Mouse (Mus musculus): ENCODE data around the gene Dzip3.

Dzip3 gene

GRCm38 (mm10) chr16:48993559-48994342 is at the start of gene Dzip3, which contains the start of gene Cip2a:
TSS of gene Dzip3 (minus strand) at chr16:48994165.
TSS of gene Cip2a (plus strand) at chr16:48994185.
- DNase-seq: peak; percentile 95

- DNase-seq: peak; percentile 4
Observed at GRCm38 (mm10) chr16:49040554-49041221, 46.7 kb upstream of the Dzip3 start.

- DNase-seq: no peak
Observed at GRCm38 (mm10) chr16:49037771-49038170, 43.8 kb upstream of the Dzip3 start.

- DNase-seq: no peak
Observed at GRCm38 (mm10) chr16:49035852-49036251, 41.9 kb upstream of the Dzip3 start.

- DNase-seq: peak; percentile 8
Observed at GRCm38 (mm10) chr16:49016620-49017332, 22.8 kb upstream of the Dzip3 start.

GRCm38 (mm10) chr16:49004151-49004550 is 10.2 kb upstream of the Dzip3 start:
- DNase-seq: no peak

- DNase-seq: no peak
Observed at GRCm38 (mm10) chr16:48994343-48994693, 353 bp upstream of the Dzip3 start.

- no peak for DNase-seq
Observed at GRCm38 (mm10) chr16:48993231-48993558, 770 bp downstream of the Dzip3 start.

- no peak for DNase-seq
Observed at GRCm38 (mm10) chr16:48992437-48993230, 1.3 kb downstream of the Dzip3 start.

- no peak for DNase-seq
Observed at GRCm38 (mm10) chr16:48989700-48990099, 4.3 kb downstream of the Dzip3 start.

- DNase-seq: no peak
Observed at GRCm38 (mm10) chr16:48985034-48985627, 8.8 kb downstream of the Dzip3 start.

- DNase-seq: no peak
Observed at GRCm38 (mm10) chr16:48979965-48980364, 14.0 kb downstream of the Dzip3 start.

- DNase-seq: peak; percentile 10
Observed at GRCm38 (mm10) chr16:48973548-48973947, 20.4 kb downstream of the Dzip3 start.

- no peak for DNase-seq
Observed at GRCm38 (mm10) chr16:48972996-48973395, 21.0 kb downstream of the Dzip3 start.

- DNase-seq: peak; percentile 22
Observed at GRCm38 (mm10) chr16:48941805-48942204, 52.2 kb downstream of the Dzip3 start.

- no peak for DNase-seq
Observed at GRCm38 (mm10) chr16:48923724-48924123, 70.2 kb downstream of the Dzip3 start.

GRCm38 (mm10) chr16:48913206-48913605 is 80.8 kb downstream of the Dzip3 start:
- DNase-seq: no peak

GRCm38 (mm10) chr16:48911184-48911583 is 82.8 kb downstream of the Dzip3 start:
- no peak for DNase-seq

- DNase-seq: no peak
Observed at GRCm38 (mm10) chr16:48899868-48900267, 94.1 kb downstream of the Dzip3 start.

- DNase-seq: no peak
Observed at GRCm38 (mm10) chr16:48890733-48891132, 103.2 kb downstream of the Dzip3 start.
